Mouse (Mus musculus) B cell, adult 67 days (primary cell): ENCODE measurements around the gene Olfr921. TPM values are rescaled to one million over a fixed set of nuclear protein-coding genes. Genes with fewer than 3 reads are reported as not detected.

Experiments
- total RNA-seq, 2 experiments: library from RNA; stranded (reverse); gene quantifications; 4 replicates each; pipeline ENCODE4 v1.2.4; 2023

The Olfr921 gene
- not detected for total RNA-seq

GRCm38 (mm10) chr9:38772768-38773167, at the start of gene Olfr921:
Gene Olfr921, plus strand, starts transcription at chr9:38773068.

GRCm38 (mm10) chr9:38751999-38752398, 20.9 kb upstream of the Olfr921 start, which contains the start of gene Olfr920:
Gene Olfr920, plus strand, starts transcription at chr9:38752299.

DNA sequence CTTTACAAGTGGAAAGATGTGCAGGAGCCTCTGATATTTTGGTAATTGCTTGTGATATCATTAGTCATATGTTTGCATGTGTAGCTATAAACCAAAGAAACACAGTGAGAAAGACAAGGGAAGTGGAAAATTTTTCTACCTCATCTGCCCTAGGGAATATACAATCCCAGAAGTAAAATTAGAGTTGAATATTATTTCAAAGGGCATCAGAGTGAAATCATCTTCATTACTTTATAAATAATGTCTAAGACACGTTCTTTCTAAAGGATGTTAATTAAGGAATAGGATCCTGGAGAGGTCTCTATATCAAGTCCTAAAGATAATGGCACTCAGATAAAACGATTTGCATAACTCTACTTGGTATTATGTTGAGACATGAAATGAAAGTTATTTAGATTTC, 41.4 kb downstream of the Olfr921 start, which contains the start of gene Olfr922:
Gene Olfr922 (plus strand): TSS at position 301 of the 400 bp plus-strand sequence.

DNA sequence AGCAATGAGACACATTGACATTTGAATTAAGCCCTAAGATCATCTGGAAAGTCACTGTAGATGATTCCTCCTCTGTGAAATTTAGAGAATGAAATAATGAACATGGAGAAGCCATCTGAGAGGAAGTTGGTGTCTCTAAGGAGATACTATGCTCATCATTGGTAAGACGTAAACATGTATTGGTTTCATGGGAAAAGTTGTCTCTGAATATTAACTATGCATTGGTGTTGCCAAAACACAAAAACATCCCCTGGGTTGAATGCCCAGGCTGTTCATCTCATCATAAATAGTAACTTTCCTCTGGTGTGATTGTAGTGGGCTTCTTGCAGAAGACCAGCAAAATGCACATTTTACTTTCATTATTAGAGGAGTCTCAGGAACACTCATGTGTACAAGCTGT, 53.4 kb downstream of the Olfr921 start, which contains the start of gene Olfr923:
Gene Olfr923 (plus strand): TSS at position 301 of the 400 bp plus-strand sequence.

Other genes with a start within 250 kb of the Olfr921 start
- not detected for gene Olfr910, start 235.2 kb upstream of the Olfr921 start, total RNA-seq
- gene Olfr912, start 192.9 kb upstream of the Olfr921 start, total RNA-seq, result not detected
- gene Olfr913, start 180.3 kb upstream of the Olfr921 start, total RNA-seq, result not detected
- not detected for gene Olfr914, start 168.0 kb upstream of the Olfr921 start, total RNA-seq
- not detected for gene Olfr916, start 113.2 kb upstream of the Olfr921 start, total RNA-seq
- not detected for gene Olfr917, start 107.2 kb upstream of the Olfr921 start, total RNA-seq
- not detected for gene Olfr918, start 98.5 kb upstream of the Olfr921 start, total RNA-seq
- not detected for gene Olfr919, start 69.4 kb upstream of the Olfr921 start, total RNA-seq
- 1 to 10 TPM; 6.2 to 9.1 TPM for gene Vwa5a, start 54.8 kb upstream of the Olfr921 start, total RNA-seq
- gene Olfr920, start 20.8 kb upstream of the Olfr921 start, total RNA-seq, result not detected
- gene Olfr922, start 41.5 kb downstream of the Olfr921 start, total RNA-seq, result not detected
- gene Olfr923, start 53.5 kb downstream of the Olfr921 start, total RNA-seq, result not detected
- gene Olfr924, start 71.4 kb downstream of the Olfr921 start, total RNA-seq, result not detected
- not detected for gene Olfr26, start 82.0 kb downstream of the Olfr921 start, total RNA-seq
- gene Olfr926, start 104.1 kb downstream of the Olfr921 start, total RNA-seq, result not detected
- gene Olfr930, start 156.7 kb downstream of the Olfr921 start, total RNA-seq, result not detected
- not detected for gene Olfr933, start 199.2 kb downstream of the Olfr921 start, total RNA-seq
- gene Olfr934, start 215.2 kb downstream of the Olfr921 start, total RNA-seq, result not detected
- gene Olfr935, start 226.6 kb downstream of the Olfr921 start, total RNA-seq, result not detected